Mouse (Mus musculus): ENCODE results near the gene Stxbp3. TPM values are rescaled to one million over a fixed set of nuclear protein-coding genes. Genes with fewer than 3 reads are reported as not detected.
"Not testable (repeated sequence)": the region's sequence is repeated elsewhere in the genome, so short reads cannot be mapped to it uniquely, and the experiment has no call there.

Gene Stxbp3
- total RNA-seq (2021): 10 to 100 TPM; 24.6 to 32.5 TPM
- long read RNA-seq, experiment 1, transcript Stxbp3-201 (19 exons, 2,419 nt): major isoform, 10 of 10 reads
- long read RNA-seq, experiment 1, partial matches to known transcripts: 0 of 10 reads
- long read RNA-seq, experiment 1, other reads (novel, unspliced or antisense): 0 of 10 reads
- long read RNA-seq, experiment 2, transcript Stxbp3-201 (19 exons, 2,419 nt): major isoform, 10 of 10 reads
- long read RNA-seq, experiment 2, partial matches to known transcripts: 0 of 10 reads
- long read RNA-seq, experiment 2, other reads (novel, unspliced or antisense): 0 of 10 reads

- peak; percentile 98 to 99 for DNase-seq
These were observed at the start of gene Stxbp3 for GRCm38 (mm10) chr3:108840000-108840715. Gene Stxbp3 (minus strand): TSS chr3:108840526.

- DNase-seq: no peak
These were observed 49.6 kb upstream of the Stxbp3 start, which contains the start of gene Fndc7 for GRCm38 (mm10) chr3:108889908-108890307. Gene Fndc7 (minus strand): TSS chr3:108890008.

GRCm38 (mm10) chr3:108887618-108887975 lies 47.3 kb upstream of the Stxbp3 start:
- no peak for DNase-seq

- DNase-seq: no peak
These were observed 46.8 kb upstream of the Stxbp3 start for GRCm38 (mm10) chr3:108886934-108887617.

GRCm38 (mm10) chr3:108885686-108886530 lies 45.6 kb upstream of the Stxbp3 start:
- DNase-seq: peak; percentile 55 to 74

GRCm38 (mm10) chr3:108884706-108885289 lies 44.5 kb upstream of the Stxbp3 start:
- no peak for DNase-seq

GRCm38 (mm10) chr3:108883067-108883466 lies 42.7 kb upstream of the Stxbp3 start:
- no peak for DNase-seq

GRCm38 (mm10) chr3:108881873-108882272 lies 41.5 kb upstream of the Stxbp3 start:
- not testable (repeated sequence) for DNase-seq

GRCm38 (mm10) chr3:108880544-108881507 lies 40.5 kb upstream of the Stxbp3 start:
- DNase-seq: peak in 1 of 2 experiments; percentile 27

- no peak for DNase-seq
These were observed 39.6 kb upstream of the Stxbp3 start for GRCm38 (mm10) chr3:108879836-108880435.

- no peak for DNase-seq
These were observed 38.8 kb upstream of the Stxbp3 start for GRCm38 (mm10) chr3:108879129-108879528.

- DNase-seq: no peak
These were observed 30.3 kb upstream of the Stxbp3 start for GRCm38 (mm10) chr3:108870631-108871030.

GRCm38 (mm10) chr3:108867449-108867848 lies 27.1 kb upstream of the Stxbp3 start:
- DNase-seq: no peak

- DNase-seq: peak in 1 of 2 experiments; percentile 30
These were observed 25.4 kb upstream of the Stxbp3 start for GRCm38 (mm10) chr3:108865676-108866075.

GRCm38 (mm10) chr3:108865129-108865528 lies 24.8 kb upstream of the Stxbp3 start:
- peak in 1 of 2 experiments; percentile 68 for DNase-seq

- no peak for DNase-seq
These were observed 22.8 kb upstream of the Stxbp3 start for GRCm38 (mm10) chr3:108863091-108863490.

- DNase-seq: not testable (repeated sequence)
These were observed 22.0 kb upstream of the Stxbp3 start for GRCm38 (mm10) chr3:108862282-108862681.

- no peak for DNase-seq
These were observed 20.5 kb upstream of the Stxbp3 start for GRCm38 (mm10) chr3:108860786-108861185.

GRCm38 (mm10) chr3:108858231-108858770 lies 18.0 kb upstream of the Stxbp3 start:
- peak; percentile 66 to 76 for DNase-seq

- no peak for DNase-seq
These were observed 17.4 kb upstream of the Stxbp3 start for GRCm38 (mm10) chr3:108857714-108858113.
